Mouse (Mus musculus) midbrain, embryonic 15.5 days (tissue): Measurements from ENCODE around the gene Lrguk. TPM values are rescaled to one million over a fixed set of nuclear protein-coding genes. Genes with fewer than 3 reads are reported as not detected.
A peak's percentile ranks its signal among the peaks of the same experiment; 100 is the strongest.

Experiments used
- ATAC-seq: fragments of 200-750 bp; cut with Nextera tagmentation; replicated peaks from 2 replicates; pipeline ENCODE4 v1.8.0; 2017; ENCODE audit warnings: moderate TSS enrichment
- H3K27ac ChIP-seq: fragments of 300-500 bp; sonication (generic); 2 replicates; pipeline ENCODE4 v1.5.1; 2015; ENCODE audit warnings: mild to moderate bottlenecking, inconsistent platforms
- H3K27me3 ChIP-seq: fragments of 300-500 bp; sonication (generic); replicated peaks from 2 replicates; pipeline ENCODE4 v1.6.1; 2015; ENCODE audit warnings: inconsistent platforms
- H3K36me3 ChIP-seq: fragments of 300-500 bp; sonication (generic); replicated peaks from 2 replicates; pipeline ENCODE4 v1.6.1; 2015; ENCODE audit warnings: inconsistent platforms
- H3K4me1 ChIP-seq: fragments of 300-500 bp; sonication (generic); 2 replicates; pipeline ENCODE4 v1.6.1; 2015; ENCODE audit warnings: inconsistent platforms
- H3K4me2 ChIP-seq: fragments of 300-500 bp; sonication (generic); 2 replicates; pipeline ENCODE4 v1.6.1; 2015; ENCODE audit warnings: inconsistent platforms, mild to moderate bottlenecking, moderate library complexity
- H3K4me3 ChIP-seq: fragments of 300-500 bp; sonication (generic); 2 replicates; pipeline ENCODE4 v1.5.1; 2015; ENCODE audit warnings: mild to moderate bottlenecking, inconsistent platforms
- H3K9ac ChIP-seq: fragments of 300-500 bp; sonication (generic); 2 replicates; pipeline ENCODE4 v1.6.1; 2015; ENCODE audit warnings: mild to moderate bottlenecking, inconsistent platforms
- H3K9me3 ChIP-seq: fragments of 300-500 bp; sonication (generic); 2 replicates; pipeline ENCODE4 v1.6.1; 2016; ENCODE audit warnings: inconsistent platforms
- WGBS: fragments of 180-500 bp; shearing (Covaris S2); methylation state at CpG from one replicate; pipeline ENCODE4 v1.1.7; 2015; ENCODE audit warnings: mixed read lengths; 5-methylcytosine and 5-hydroxymethylcytosine counted together
- polyA plus RNA-seq: library from polyadenylated mRNA; unstranded; fragments of >200 nt; fragmentation: Nextera tagmentation; extraction: Ambion mirVana; gene quantifications from 2 replicates; pipeline ENCODE4 v1.2.1, GENCODE M21; 2015

Gene Lrguk
- polyA plus RNA-seq, 1 experiment from 2014 or later, result 0.96 TPM

- peaks cover 10% of the 10 kb centered on the region; the same call in 1 of the 2 replicates for H3K36me3 ChIP-seq
- no peak overlapping the region for H3K4me2 ChIP-seq
- ATAC-seq, result no peak
- no peak overlapping the region for H3K27ac ChIP-seq
- no peak overlapping the region for H3K4me3 ChIP-seq
- H3K27me3 ChIP-seq, result no peaks in the 10 kb centered on the region
- no peak overlapping the region for H3K9ac ChIP-seq
- peaks cover 14% of the 10 kb centered on the region for H3K4me1 ChIP-seq
- H3K9me3 ChIP-seq, result no peaks in the 10 kb centered on the region
- WGBS, result 91% methylated on average over 12 of the region's 12 CpGs
These were observed 142.7 kb downstream of the Lrguk start for GRCm38 (mm10) chr6:34171748-34172457.

GRCm38 (mm10) chr6:34173251-34173650 lies 144.0 kb downstream of the Lrguk start:
- 81% methylated on average over 12 of the region's 12 CpGs for WGBS
- 0 out of 2 replicates have a peak, but pooled peaks cover 3% of the 10 kb centered on the region for H3K36me3 ChIP-seq

GRCm38 (mm10) chr6:34174715-34175114 lies 145.5 kb downstream of the Lrguk start:
- no peak for ATAC-seq
- WGBS, result 86% methylated on average over 8 of the region's 8 CpGs
- no peak overlapping the region for H3K4me3 ChIP-seq
- H3K27me3 ChIP-seq, result no peaks in the 10 kb centered on the region
- no peak overlapping the region for H3K4me2 ChIP-seq
- H3K4me1 ChIP-seq, result peaks cover 14% of the 10 kb centered on the region
- H3K36me3 ChIP-seq, result 0 out of 2 replicates have a peak, but pooled peaks cover 3% of the 10 kb centered on the region
- no peak overlapping the region for H3K9ac ChIP-seq
- no peak overlapping the region for H3K27ac ChIP-seq
- no peaks in the 10 kb centered on the region for H3K9me3 ChIP-seq

More at GRCm38 (mm10) chr6:34173251-34173650, 144.0 kb downstream of the Lrguk start:
- no peaks in the 10 kb centered on the region for H3K9me3 ChIP-seq
- no peak for ATAC-seq
- peaks cover 14% of the 10 kb centered on the region for H3K4me1 ChIP-seq
- H3K27me3 ChIP-seq, result no peaks in the 10 kb centered on the region
- no peak overlapping the region for H3K27ac ChIP-seq
- no peak overlapping the region for H3K9ac ChIP-seq
- no peak overlapping the region for H3K4me2 ChIP-seq
- no peak overlapping the region for H3K4me3 ChIP-seq

- Histone ChIP-seq H3K27me3 (no peaks in the 10 kb centered on the region), H3K36me3 (no peaks in the 10 kb centered on the region), H3K9me3 (no peaks in the 10 kb centered on the region), H3K4me2 (peak overlapping the region; percentile 80), H3K9ac (peak overlapping the region; percentile 80), H3K4me1 (peaks cover 14% of the 10 kb centered on the region), H3K27ac (peak overlapping the region; percentile 87), H3K4me3 (peak overlapping the region; percentile 90)
- ATAC-seq, result peak; percentile 86
- WGBS, result 3% methylated on average over 29 of the region's 29 CpGs
These were observed 147.0 kb downstream of the Lrguk start for GRCm38 (mm10) chr6:34176111-34176863.

GRCm38 (mm10) chr6:34176864-34177247 lies 147.6 kb downstream of the Lrguk start, which contains the start of gene Slc35b4:
Gene Slc35b4 (minus strand): TSS chr6:34177111.
- H3K4me3 ChIP-seq, result peak within 1 kb of the TSS; percentile 90
- no peaks in the 10 kb centered on the region for H3K27me3 ChIP-seq
- peak within 1 kb of the TSS; percentile 87 for H3K27ac ChIP-seq
- H3K4me2 ChIP-seq, result peak within 1 kb of the TSS; percentile 80
- no peaks in the 10 kb centered on the region for H3K9me3 ChIP-seq
- WGBS, result under 1% methylated on average over 29 of the region's 29 CpGs
- ATAC-seq, result peak; percentile 100
- H3K9ac ChIP-seq, result peak within 1 kb of the TSS; percentile 80
- peaks cover 14% of the 10 kb centered on the region for H3K4me1 ChIP-seq
- no peaks in the 10 kb centered on the region for H3K36me3 ChIP-seq

GRCm38 (mm10) chr6:34179007-34179406 lies 149.8 kb downstream of the Lrguk start:
- 83% methylated on average over 3 of the region's 3 CpGs for WGBS
- H3K27ac ChIP-seq, result no peak overlapping the region
- H3K4me3 ChIP-seq, result no peak overlapping the region
- no peak overlapping the region for H3K4me2 ChIP-seq
- no peaks in the 10 kb centered on the region for H3K9me3 ChIP-seq
- no peak for ATAC-seq
- no peaks in the 10 kb centered on the region for H3K36me3 ChIP-seq
- H3K27me3 ChIP-seq, result no peaks in the 10 kb centered on the region
- peaks cover 14% of the 10 kb centered on the region for H3K4me1 ChIP-seq
- no peak overlapping the region for H3K9ac ChIP-seq

- peaks cover 10% of the 10 kb centered on the region for H3K4me1 ChIP-seq
- no peaks in the 10 kb centered on the region for H3K36me3 ChIP-seq
- no peak overlapping the region for H3K9ac ChIP-seq
- no peak for ATAC-seq
- 89% methylated on average over 4 of the region's 4 CpGs for WGBS
- no peaks in the 10 kb centered on the region for H3K9me3 ChIP-seq
- H3K4me3 ChIP-seq, result no peak overlapping the region
- no peak overlapping the region for H3K4me2 ChIP-seq
- H3K27me3 ChIP-seq, result no peaks in the 10 kb centered on the region
- no peak overlapping the region for H3K27ac ChIP-seq
These were observed 150.7 kb downstream of the Lrguk start for GRCm38 (mm10) chr6:34179911-34180310.

GRCm38 (mm10) chr6:34181961-34182360 lies 152.7 kb downstream of the Lrguk start:
- H3K9me3 ChIP-seq, result no peaks in the 10 kb centered on the region
- no peak overlapping the region for H3K27ac ChIP-seq
- ATAC-seq, result no peak
- no peaks in the 10 kb centered on the region for H3K27me3 ChIP-seq
- H3K4me1 ChIP-seq, result no peaks in the 10 kb centered on the region
- 78% methylated on average over 3 of the region's 3 CpGs for WGBS
- H3K9ac ChIP-seq, result no peak overlapping the region
- no peak overlapping the region for H3K4me3 ChIP-seq
- H3K36me3 ChIP-seq, result no peaks in the 10 kb centered on the region
- no peak overlapping the region for H3K4me2 ChIP-seq

GRCm38 (mm10) chr6:34183326-34183725 lies 154.1 kb downstream of the Lrguk start:
- WGBS, result 90% methylated on average over 3 of the region's 3 CpGs

More at GRCm38 (mm10) chr6:34183326-34183725, 154.1 kb downstream of the Lrguk start:
- no peaks in the 10 kb centered on the region for H3K27me3 ChIP-seq
- ATAC-seq, result no peak
- H3K27ac ChIP-seq, result no peak overlapping the region
- H3K4me2 ChIP-seq, result no peak overlapping the region
- H3K4me1 ChIP-seq, result no peaks in the 10 kb centered on the region
- no peak overlapping the region for H3K4me3 ChIP-seq
- H3K36me3 ChIP-seq, result no peaks in the 10 kb centered on the region
- no peak overlapping the region for H3K9ac ChIP-seq
- H3K9me3 ChIP-seq, result no peaks in the 10 kb centered on the region

Other genes with a start within 250 kb of the Lrguk start
- gene Slc35b4, start 147.7 kb downstream of the Lrguk start, polyA plus RNA-seq, result 45.0 and 45.6 TPM in 2 replicates